Mouse (Mus musculus) stomach, embryonic 16.5 days (tissue): ENCODE results near the gene Fam169b. TPM values are rescaled to one million over a fixed set of nuclear protein-coding genes. Genes with fewer than 3 reads are reported as not detected.

Experiments
- ATAC-seq: fragments of 200-750 bp; cut with Nextera tagmentation; 2 replicates; pipeline ENCODE4 v1.8.0; 2017; ENCODE audit warnings: moderate number of reproducible peaks, moderate TSS enrichment; ENCODE audit not compliant: insufficient read depth, low FRiP score
- H3K27ac ChIP-seq: fragments of 300-500 bp; sonication (generic); 2 replicates; pipeline ENCODE4 v1.5.1; 2014; ENCODE audit warnings: low read length
- H3K27me3 ChIP-seq: fragments of 300-500 bp; sonication (generic); 2 replicates; pipeline ENCODE4 v1.6.1; 2014; ENCODE audit warnings: low read length, control low read depth, mixed read lengths; ENCODE audit not compliant: control insufficient read depth, insufficient read depth
- H3K36me3 ChIP-seq: fragments of 300-500 bp; sonication (generic); 2 replicates; pipeline ENCODE4 v1.6.1; 2014; ENCODE audit warnings: low read length; ENCODE audit not compliant: control insufficient read depth, insufficient read depth
- H3K4me1 ChIP-seq: fragments of 300-500 bp; sonication (generic); 2 replicates; pipeline ENCODE4 v1.6.1; 2014; ENCODE audit warnings: low read length, control low read depth, mixed read lengths; ENCODE audit not compliant: control insufficient read depth, insufficient read depth
- H3K4me2 ChIP-seq: fragments of 300-500 bp; sonication (generic); 2 replicates; pipeline ENCODE4 v1.6.1; 2014; ENCODE audit warnings: low read depth, low read length, mixed read lengths
- H3K4me3 ChIP-seq: fragments of 300-500 bp; sonication (generic); replicated peaks from 2 replicates; pipeline ENCODE4 v1.5.1; 2014; ENCODE audit warnings: mild to moderate bottlenecking, low read length
- H3K9ac ChIP-seq: fragments of 300-500 bp; sonication (generic); 2 replicates; pipeline ENCODE4 v1.6.1; 2014; ENCODE audit warnings: low read length
- H3K9me3 ChIP-seq: fragments of 300-500 bp; sonication (generic); replicated peaks from 2 replicates; pipeline ENCODE4 v1.6.1; 2016; ENCODE audit warnings: low read length, control low read depth; ENCODE audit not compliant: control insufficient read depth
- WGBS: fragments of 180-500 bp; shearing (Covaris S2); extraction: QIAGEN DNeasy Blood & Tissue Kit; methylation state at CpG from one replicate; pipeline ENCODE4 v1.1.7; 2014; 5-methylcytosine and 5-hydroxymethylcytosine counted together
- polyA plus RNA-seq: library from polyadenylated mRNA; unstranded; fragments of >200 nt; fragmentation: Nextera tagmentation; extraction: Ambion mirVana; gene quantifications from 2 replicates; pipeline ENCODE4 v1.2.1, GENCODE M21; 2015

The Fam169b gene
- polyA plus RNA-seq, 1 experiment from 2014 or later: 0.37 TPM

DNA sequence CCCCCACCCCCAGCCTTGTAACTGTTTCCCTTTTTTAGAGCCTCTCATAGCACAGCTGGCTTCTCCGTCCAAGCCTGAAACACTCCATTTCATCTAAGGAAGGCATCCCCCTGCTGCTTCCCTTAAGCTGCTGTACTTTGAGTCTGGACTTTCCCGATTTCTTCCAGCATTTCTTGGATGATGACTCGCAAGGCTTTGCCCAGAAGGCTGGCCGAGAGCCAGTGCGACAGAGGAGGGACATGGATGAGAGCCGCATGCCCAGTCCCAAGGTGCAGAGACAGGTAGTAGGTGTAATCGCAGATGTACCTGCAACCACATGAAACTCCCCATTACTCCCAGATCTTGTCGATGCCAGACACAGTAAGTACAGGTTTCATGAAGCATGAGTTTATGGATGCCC is 36.8 kb upstream of the Fam169b start:
- H3K9me3 ChIP-seq: no peaks in the 10 kb centered on the region
- H3K9ac ChIP-seq: no peak overlapping the region
- no peak overlapping the region for H3K4me3 ChIP-seq
- no peak overlapping the region for H3K27ac ChIP-seq
- no peak for ATAC-seq
- H3K27me3 ChIP-seq: no peaks in the 10 kb centered on the region
- H3K36me3 ChIP-seq: no peaks in the 10 kb centered on the region
- H3K4me2 ChIP-seq: no peak overlapping the region
- 75% methylated on average over 8 of the region's 8 CpGs for WGBS
- peaks cover 6% of the 10 kb centered on the region; the same call in 1 of the 2 replicates for H3K4me1 ChIP-seq

GRCm38 (mm10) chr7:68239220-68239827 is 34.3 kb upstream of the Fam169b start:
- H3K27me3 ChIP-seq: no peaks in the 10 kb centered on the region
- H3K4me2 ChIP-seq: no peak overlapping the region
- no peak overlapping the region for H3K27ac ChIP-seq
- no peaks in the 10 kb centered on the region for H3K36me3 ChIP-seq
- no peaks in the 10 kb centered on the region for H3K4me1 ChIP-seq
- 56% methylated on average over 11 of the region's 11 CpGs for WGBS
- H3K9me3 ChIP-seq: no peaks in the 10 kb centered on the region
- H3K4me3 ChIP-seq: no peak overlapping the region
- H3K9ac ChIP-seq: no peak overlapping the region
- no peak for ATAC-seq

GRCm38 (mm10) chr7:68241205-68241604 is 32.4 kb upstream of the Fam169b start:
- H3K27ac ChIP-seq: no peak overlapping the region
- H3K27me3 ChIP-seq: no peaks in the 10 kb centered on the region
- no peak overlapping the region for H3K4me3 ChIP-seq
- no peak overlapping the region for H3K9ac ChIP-seq
- H3K4me2 ChIP-seq: no peak overlapping the region
- H3K36me3 ChIP-seq: no peaks in the 10 kb centered on the region
- ATAC-seq: no peak
- WGBS: 81% methylated on average over 9 of the region's 9 CpGs
- no peaks in the 10 kb centered on the region for H3K4me1 ChIP-seq
- H3K9me3 ChIP-seq: no peaks in the 10 kb centered on the region

DNA sequence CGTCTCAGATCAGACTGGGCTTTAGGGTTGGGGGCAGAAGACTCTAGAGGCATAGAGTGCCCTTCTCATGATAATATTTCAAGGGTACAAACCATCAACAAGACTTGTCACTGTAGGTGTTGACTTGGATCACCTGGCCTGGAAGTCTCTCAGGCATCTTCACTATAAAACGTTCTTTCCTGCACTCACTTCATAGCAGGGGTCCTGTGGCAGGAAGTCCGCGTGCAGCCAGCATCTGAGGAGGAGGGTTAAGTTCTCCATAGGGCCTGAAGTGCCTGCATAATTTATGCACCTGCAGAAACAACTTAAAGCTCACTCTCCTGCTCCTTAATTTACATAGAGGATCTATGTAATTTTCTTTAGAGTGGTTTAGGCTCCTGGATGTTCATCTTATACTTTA is 28.0 kb upstream of the Fam169b start:
- H3K9ac ChIP-seq: no peak overlapping the region
- no peaks in the 10 kb centered on the region for H3K4me1 ChIP-seq
- no peak overlapping the region for H3K27ac ChIP-seq
- H3K27me3 ChIP-seq: no peaks in the 10 kb centered on the region
- H3K9me3 ChIP-seq: peaks cover 5% of the 10 kb centered on the region; the same call in 1 of the 2 replicates
- H3K4me2 ChIP-seq: no peak overlapping the region
- no peak for ATAC-seq
- H3K36me3 ChIP-seq: no peaks in the 10 kb centered on the region
- no peak overlapping the region for H3K4me3 ChIP-seq
- 41% methylated on average over 4 of the region's 4 CpGs for WGBS

DNA sequence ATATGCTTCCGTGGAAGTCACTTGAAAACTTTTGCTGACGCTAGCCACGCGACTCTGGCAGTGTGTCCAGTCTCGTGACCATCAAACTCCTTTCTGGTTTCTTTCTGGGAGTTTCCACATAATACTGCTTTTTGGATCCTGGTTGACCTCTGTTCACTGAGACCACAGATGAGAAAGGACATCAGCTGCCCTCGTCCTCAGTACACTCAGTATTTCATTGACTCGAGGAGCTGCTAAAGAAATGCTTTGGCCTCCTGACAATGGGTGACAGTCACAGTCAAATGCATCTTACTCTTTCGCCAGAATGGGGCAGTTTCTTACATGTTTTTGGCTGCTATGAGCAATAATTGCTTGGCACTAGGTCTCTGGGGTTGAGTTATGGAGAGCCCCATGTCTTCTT is 27.4 kb upstream of the Fam169b start:
- Histone ChIP-seq H3K9me3 (peaks cover 5% of the 10 kb centered on the region; the same call in 1 of the 2 replicates), H3K27me3 (no peaks in the 10 kb centered on the region), H3K36me3 (no peaks in the 10 kb centered on the region), H3K27ac (no peak overlapping the region), H3K4me2 (no peak overlapping the region), H3K4me1 (no peaks in the 10 kb centered on the region), H3K9ac (no peak overlapping the region), H3K4me3 (no peak overlapping the region)
- no peak for ATAC-seq
- WGBS: 83% methylated on average over 8 of the region's 8 CpGs

GRCm38 (mm10) chr7:68250411-68250810 is 23.2 kb upstream of the Fam169b start:
- no peak for ATAC-seq
- H3K9me3 ChIP-seq: peaks cover 5% of the 10 kb centered on the region; the same call in 1 of the 2 replicates
- no peak overlapping the region for H3K4me2 ChIP-seq
- H3K36me3 ChIP-seq: no peaks in the 10 kb centered on the region
- 51% methylated on average over 1 of the region's 1 CpGs for WGBS
- H3K9ac ChIP-seq: no peak overlapping the region
- H3K27ac ChIP-seq: no peak overlapping the region
- no peaks in the 10 kb centered on the region for H3K4me1 ChIP-seq
- no peak overlapping the region for H3K4me3 ChIP-seq
- no peaks in the 10 kb centered on the region for H3K27me3 ChIP-seq

DNA sequence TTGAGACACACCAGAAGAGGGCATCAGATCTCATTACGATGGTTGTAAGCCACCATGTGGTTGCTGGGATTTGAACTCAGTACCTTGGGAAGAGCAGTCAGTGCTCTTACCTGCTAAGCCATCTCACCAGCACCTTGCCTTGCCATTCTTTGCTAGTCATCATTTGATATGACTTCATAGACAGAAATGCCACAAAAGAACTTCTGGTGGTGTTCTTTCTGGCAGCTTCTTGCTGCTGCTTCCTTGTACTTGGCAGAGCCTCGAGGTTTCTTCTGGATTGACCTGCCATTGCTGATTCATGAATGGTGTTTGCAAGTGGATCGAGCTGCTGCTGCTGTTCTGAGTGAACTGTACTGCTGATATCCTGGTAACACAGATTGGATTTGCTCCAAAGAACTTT is 22.7 kb upstream of the Fam169b start:
- Histone ChIP-seq H3K4me1 (no peaks in the 10 kb centered on the region), H3K36me3 (no peaks in the 10 kb centered on the region), H3K9me3 (peaks cover 5% of the 10 kb centered on the region; the same call in 1 of the 2 replicates), H3K4me3 (no peak overlapping the region), H3K4me2 (no peak overlapping the region), H3K27me3 (no peaks in the 10 kb centered on the region), H3K9ac (no peak overlapping the region), H3K27ac (no peak overlapping the region)
- WGBS: 80% methylated on average over 3 of the region's 3 CpGs
- no peak for ATAC-seq

GRCm38 (mm10) chr7:68257767-68258166 is 15.9 kb upstream of the Fam169b start:
- no peak for ATAC-seq
- no peak overlapping the region for H3K4me3 ChIP-seq
- WGBS: 60% methylated on average over 2 of the region's 2 CpGs

GRCm38 (mm10) chr7:68258326-68259150 is 15.1 kb upstream of the Fam169b start:
- Histone ChIP-seq H3K4me3 (no peak overlapping the region), H3K4me1 (peaks cover 8% of the 10 kb centered on the region), H3K27ac (no peak overlapping the region), H3K4me2 (no peak overlapping the region), H3K9me3 (no peaks in the 10 kb centered on the region), H3K27me3 (no peaks in the 10 kb centered on the region), H3K9ac (no peak overlapping the region), H3K36me3 (no peaks in the 10 kb centered on the region)
- WGBS: 73% methylated on average over 17 of the region's 17 CpGs
- ATAC-seq: no peak

More at GRCm38 (mm10) chr7:68257767-68258166, 15.9 kb upstream of the Fam169b start:
- Histone ChIP-seq H3K27ac (no peak overlapping the region), H3K4me2 (no peak overlapping the region), H3K9ac (no peak overlapping the region), H3K9me3 (no peaks in the 10 kb centered on the region), H3K27me3 (no peaks in the 10 kb centered on the region), H3K4me1 (peaks cover 8% of the 10 kb centered on the region), H3K36me3 (no peaks in the 10 kb centered on the region)
